Mouse (Mus musculus): ENCODE data around the gene Ccdc73. TPM values are rescaled to one million over a fixed set of nuclear protein-coding genes. Genes with fewer than 3 reads are reported as not detected.

Ccdc73 gene
- polyA plus RNA-seq, 1 experiment from 2014 or later = 10.8 TPM

Other genes starting within 250 kb of the Ccdc73 start
- 67.0 and 70.7 TPM in 2 replicates for gene Tcp11l1, start 155.6 kb upstream of the Ccdc73 start, polyA plus RNA-seq (2016; fragmentation: Nextera tagmentation; extraction: Ambion mirVana)
- 0.18 and 0.19 TPM in 2 replicates for gene Pin1rt1, start 151.4 kb upstream of the Ccdc73 start, polyA plus RNA-seq (2016; fragmentation: Nextera tagmentation; extraction: Ambion mirVana)
- 4.5 and 4.9 TPM in 2 replicates for gene Depdc7, start 124.9 kb upstream of the Ccdc73 start, polyA plus RNA-seq (2016; fragmentation: Nextera tagmentation; extraction: Ambion mirVana)
- gene Qser1, start 51.0 kb upstream of the Ccdc73 start, polyA plus RNA-seq (2016; fragmentation: Nextera tagmentation; extraction: Ambion mirVana) = 10.9 and 11.6 TPM in 2 replicates
- gene Prrg4, start 17.9 kb upstream of the Ccdc73 start, polyA plus RNA-seq (2016; fragmentation: Nextera tagmentation; extraction: Ambion mirVana) = 1.8 and 1.9 TPM in 2 replicates
- gene Eif3m, start 149.3 kb downstream of the Ccdc73 start, polyA plus RNA-seq (2016; fragmentation: Nextera tagmentation; extraction: Ambion mirVana) = 276 and 283 TPM in 2 replicates
- not detected in 2 replicates for gene Gm11060, start 224.2 kb downstream of the Ccdc73 start, polyA plus RNA-seq (2016; fragmentation: Nextera tagmentation; extraction: Ambion mirVana)